Mouse (Mus musculus): ENCODE results near the gene Fbxw15. TPM values are rescaled to one million over a fixed set of nuclear protein-coding genes. Genes with fewer than 3 reads are reported as not detected.
"Not testable (repeated sequence)": the region's sequence is repeated elsewhere in the genome, so short reads cannot be mapped to it uniquely, and the experiment has no call there.

Fbxw15 gene
- total and polyA plus RNA-seq, 3 experiments, result not detected

- TF ChIP-seq POLR2A (IDR thresholded peaks at IDR 0.05; ENCODE audit: insufficient read depth, low read depth, low read length), result no peak
- TF ChIP-seq CTCF (IDR thresholded peaks at IDR 0.05), result no peak
- no peak for TF ChIP-seq EP300 (IDR thresholded peaks at IDR 0.05; ENCODE audit: insufficient read depth, low read depth, low read length)
- 55% methylated on average over 3 of the region's 3 CpGs for WGBS
- intact Hi-C loops (cut with DNase I), result no loop called here
- Histone ChIP-seq H3K27ac (no peak overlapping the region), H3K4me1 (ENCODE audit: control insufficient read depth, insufficient read depth, low read length) (no peaks in the 10 kb centered on the region), H3K79me2 (replicated peaks; ENCODE audit: control insufficient read depth, insufficient read depth, low read length) (no peaks in the 10 kb centered on the region), H3K36me3 (ENCODE audit: control insufficient read depth, insufficient read depth, low read length) (no peaks in the 10 kb centered on the region), H3K9ac (ENCODE audit: low read depth, low read length) (no peak overlapping the region), H3K4me3 (no peak overlapping the region), H3K27me3 (ENCODE audit: control insufficient read depth, insufficient read depth, low read length) (no peaks in the 10 kb centered on the region)
- DNase-seq, result no peak
Observed at GRCm38 (mm10) chr9:109552483-109552882, 15.6 kb downstream of the Fbxw15 start.

GRCm38 (mm10) chr9:109549666-109550065 is 18.4 kb downstream of the Fbxw15 start:
- H3K4me1 ChIP-seq (ENCODE audit: control insufficient read depth, insufficient read depth, low read length); intact Hi-C loops (cut with DNase I): not testable (repeated sequence)

GRCm38 (mm10) chr9:109523385-109524064 is 44.5 kb downstream of the Fbxw15 start:
- TF ChIP-seq CTCF (IDR thresholded peaks at IDR 0.05) (no peak), POLR2A (IDR thresholded peaks at IDR 0.05; ENCODE audit: insufficient read depth, low read depth, low read length) (no peak), EP300 (IDR thresholded peaks at IDR 0.05; ENCODE audit: insufficient read depth, low read depth, low read length) (no peak)
- 78% methylated on average over 5 of the region's 5 CpGs for WGBS
- Histone ChIP-seq H3K4me3 (no peak overlapping the region), H3K27me3 (ENCODE audit: control insufficient read depth, insufficient read depth, low read length) (no peaks in the 10 kb centered on the region), H3K9ac (ENCODE audit: low read depth, low read length) (no peak overlapping the region), H3K4me1 (ENCODE audit: control insufficient read depth, insufficient read depth, low read length) (no peaks in the 10 kb centered on the region), H3K36me3 (ENCODE audit: control insufficient read depth, insufficient read depth, low read length) (no peaks in the 10 kb centered on the region), H3K27ac (no peak overlapping the region), H3K79me2 (replicated peaks; ENCODE audit: control insufficient read depth, insufficient read depth, low read length) (no peaks in the 10 kb centered on the region)
- no peak for DNase-seq
- intact Hi-C loops (cut with DNase I), result loop anchor here (5.0 kb wide), 1 partner anchor 86 kb away; no protein-coding TSS in a partner anchor

More at GRCm38 (mm10) chr9:109549666-109550065, 18.4 kb downstream of the Fbxw15 start:
- H3K36me3 ChIP-seq (ENCODE audit: control insufficient read depth, insufficient read depth, low read length); H3K79me2 ChIP-seq (replicated peaks; ENCODE audit: control insufficient read depth, insufficient read depth, low read length); H3K4me3 ChIP-seq; DNase-seq; H3K9ac ChIP-seq (ENCODE audit: low read depth, low read length); H3K27ac ChIP-seq; H3K27me3 ChIP-seq (ENCODE audit: control insufficient read depth, insufficient read depth, low read length): not testable (repeated sequence)
- WGBS, result 48% methylated on average over 2 of the region's 2 CpGs

Other genes with a start within 250 kb of the Fbxw15 start
- gene Fbxw28, start 228.6 kb downstream of the Fbxw15 start, total RNA-seq (2021), result not detected
- not detected in 2 replicates for gene Fbxw28, start 228.6 kb downstream of the Fbxw15 start, polyA plus RNA-seq (2012; rRNA removed)
- not detected for gene Fbxw22, start 164.0 kb downstream of the Fbxw15 start, total RNA-seq (2021)
- not detected in 2 replicates for gene Fbxw22, start 164.0 kb downstream of the Fbxw15 start, polyA plus RNA-seq (2012; rRNA removed)
- not detected for gene Fbxw16, start 119.1 kb downstream of the Fbxw15 start, total RNA-seq (2021)
- not detected in 2 replicates for gene Fbxw16, start 119.1 kb downstream of the Fbxw15 start, polyA plus RNA-seq (2012; rRNA removed)
- gene Fbxw19, start 72.4 kb downstream of the Fbxw15 start, total RNA-seq (2021), result not detected
- not detected in 2 replicates for gene Fbxw19, start 72.4 kb downstream of the Fbxw15 start, polyA plus RNA-seq (2012; rRNA removed)
- not detected for gene Fbxw24, start 57.8 kb upstream of the Fbxw15 start, total RNA-seq (2021)
- gene Fbxw24, start 57.8 kb upstream of the Fbxw15 start, polyA plus RNA-seq (2012; rRNA removed), result not detected in 2 replicates
- not detected for gene Fbxw25, start 96.4 kb upstream of the Fbxw15 start, total RNA-seq (2021)
- gene Fbxw25, start 96.4 kb upstream of the Fbxw15 start, polyA plus RNA-seq (2012; rRNA removed), result not detected in 2 replicates
- gene Fbxw18, start 134.4 kb upstream of the Fbxw15 start, total RNA-seq (2021), result not detected
- not detected in 2 replicates for gene Fbxw18, start 134.4 kb upstream of the Fbxw15 start, polyA plus RNA-seq (2012; rRNA removed)
- not detected for gene Fbxw26, start 177.8 kb upstream of the Fbxw15 start, total RNA-seq (2021)
- gene Fbxw26, start 177.8 kb upstream of the Fbxw15 start, polyA plus RNA-seq (2012; rRNA removed), result not detected in 2 replicates
- not detected for gene Fbxw27, start 222.4 kb upstream of the Fbxw15 start, total RNA-seq (2021)
- gene Fbxw27, start 222.4 kb upstream of the Fbxw15 start, polyA plus RNA-seq (2012; rRNA removed), result not detected in 2 replicates
- not detected for gene Spink8, start 244.0 kb upstream of the Fbxw15 start, total RNA-seq (2021)
- not detected in 2 replicates for gene Spink8, start 244.0 kb upstream of the Fbxw15 start, polyA plus RNA-seq (2012; rRNA removed)

Data from heart, adult 2 months (tissue).